Mouse (Mus musculus): ENCODE results near the gene Tln2. TPM values are rescaled to one million over a fixed set of nuclear protein-coding genes. Genes with fewer than 3 reads are reported as not detected.

The Tln2 gene
- polyA plus RNA-seq, 1 experiment from 2014 or later = 21.1 TPM

GRCm38 (mm10) chr9:67211220-67211619, 348.3 kb downstream of the Tln2 start:
- no peak for ATAC-seq (replicated peaks; ENCODE audit: low FRiP score)
- no peak overlapping the region for H3K9ac ChIP-seq
- no peak overlapping the region for H3K27ac ChIP-seq
- no peaks in the 10 kb centered on the region for H3K27me3 ChIP-seq
- H3K9me3 ChIP-seq (replicated peaks) = no peaks in the 10 kb centered on the region
- no peak overlapping the region for H3K4me2 ChIP-seq
- WGBS = 91% methylated on average over 4 of the region's 4 CpGs
- no peak overlapping the region for H3K4me3 ChIP-seq (replicated peaks)
- H3K36me3 ChIP-seq = no peaks in the 10 kb centered on the region
- peaks cover 21% of the 10 kb centered on the region for H3K4me1 ChIP-seq

- 94% methylated on average over 9 of the region's 9 CpGs for WGBS
- Histone ChIP-seq H3K36me3 (no peaks in the 10 kb centered on the region), H3K9me3 (replicated peaks) (no peaks in the 10 kb centered on the region), H3K4me3 (replicated peaks) (no peak overlapping the region), H3K4me2 (no peak overlapping the region), H3K27ac (no peak overlapping the region), H3K4me1 (peaks cover 17% of the 10 kb centered on the region), H3K9ac (no peak overlapping the region), H3K27me3 (no peaks in the 10 kb centered on the region)
- ATAC-seq (replicated peaks; ENCODE audit: low FRiP score) = no peak
These were observed 350.1 kb downstream of the Tln2 start for GRCm38 (mm10) chr9:67209451-67209850.

DNA sequence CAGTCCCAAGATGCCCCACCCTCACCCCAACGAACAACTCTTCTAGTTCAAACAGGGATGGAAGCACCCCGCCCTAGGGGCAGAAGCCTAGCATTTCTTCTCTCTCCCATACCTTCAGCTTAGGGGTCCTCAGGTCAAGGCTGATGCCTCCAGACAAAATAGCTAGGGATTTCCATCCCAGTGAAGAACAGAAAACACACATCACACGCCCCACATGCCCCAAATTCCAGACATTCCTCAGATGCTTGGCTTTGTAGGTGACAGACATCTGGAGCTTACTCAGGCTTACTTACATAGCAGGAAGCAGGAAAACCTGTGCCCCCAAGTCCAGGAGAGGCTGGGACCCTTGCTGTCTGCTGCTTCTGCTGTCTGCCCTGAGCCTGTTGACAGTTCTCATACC, 351.1 kb downstream of the Tln2 start:
- Histone ChIP-seq H3K36me3 (no peaks in the 10 kb centered on the region), H3K4me2 (no peak overlapping the region), H3K9ac (no peak overlapping the region), H3K27ac (0 out of 2 replicates have a peak overlapping the region, but pooled peaks have one; percentile 9), H3K9me3 (replicated peaks) (no peaks in the 10 kb centered on the region), H3K4me1 (peaks cover 11% of the 10 kb centered on the region), H3K27me3 (no peaks in the 10 kb centered on the region), H3K4me3 (replicated peaks) (no peak overlapping the region)
- 31% methylated on average over 3 of the region's 3 CpGs for WGBS
- 0 out of 2 replicates have a peak, but pooled peaks have one; percentile 25 for ATAC-seq (replicated peaks; ENCODE audit: low FRiP score)

- Histone ChIP-seq H3K9ac (no peak overlapping the region), H3K27ac (no peak overlapping the region), H3K4me3 (replicated peaks) (no peak overlapping the region), H3K4me1 (peaks cover 8% of the 10 kb centered on the region), H3K9me3 (replicated peaks) (no peaks in the 10 kb centered on the region), H3K27me3 (no peaks in the 10 kb centered on the region), H3K4me2 (no peak overlapping the region), H3K36me3 (no peaks in the 10 kb centered on the region)
- 72% methylated on average over 4 of the region's 4 CpGs for WGBS
- ATAC-seq (replicated peaks; ENCODE audit: low FRiP score) = no peak
These were observed 354.3 kb downstream of the Tln2 start for GRCm38 (mm10) chr9:67205175-67205574.

- H3K27ac ChIP-seq = no peak overlapping the region
- no peak overlapping the region for H3K9ac ChIP-seq
- H3K36me3 ChIP-seq = no peaks in the 10 kb centered on the region
- no peak for ATAC-seq (replicated peaks; ENCODE audit: low FRiP score)
- no peaks in the 10 kb centered on the region for H3K9me3 ChIP-seq (replicated peaks)
- H3K27me3 ChIP-seq = no peaks in the 10 kb centered on the region
- H3K4me3 ChIP-seq (replicated peaks) = no peak overlapping the region
- H3K4me1 ChIP-seq = 0 out of 2 replicates have a peak, but pooled peaks cover 7% of the 10 kb centered on the region
- H3K4me2 ChIP-seq = no peak overlapping the region
- 96% methylated on average over 8 of the region's 8 CpGs for WGBS
These were observed 362.9 kb downstream of the Tln2 start for GRCm38 (mm10) chr9:67196609-67197008.

DNA sequence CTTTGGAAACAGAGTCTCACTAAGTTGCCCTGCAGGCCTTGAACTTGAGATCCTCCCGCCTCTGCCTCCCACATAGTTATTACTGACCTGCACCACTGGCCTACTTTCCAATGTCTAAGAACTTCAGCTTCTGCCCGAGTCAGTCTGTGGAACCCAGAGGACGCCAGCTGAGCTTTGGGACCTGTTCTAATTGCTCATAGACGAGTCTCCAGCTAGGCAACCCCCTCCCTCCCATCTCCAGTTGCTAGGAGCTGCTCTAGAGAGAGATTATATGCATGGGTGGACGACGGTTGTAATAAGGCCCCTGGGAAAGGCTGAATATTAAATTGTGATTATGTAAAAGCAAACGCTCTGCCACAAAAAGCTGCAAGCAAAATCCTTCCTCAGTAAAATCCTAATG, 364.2 kb downstream of the Tln2 start:
- no peak overlapping the region for H3K9ac ChIP-seq
- no peaks in the 10 kb centered on the region for H3K36me3 ChIP-seq
- no peak overlapping the region for H3K4me3 ChIP-seq (replicated peaks)
- H3K4me1 ChIP-seq = 0 out of 2 replicates have a peak, but pooled peaks cover 11% of the 10 kb centered on the region
- no peaks in the 10 kb centered on the region for H3K27me3 ChIP-seq
- no peak overlapping the region for H3K4me2 ChIP-seq
- no peaks in the 10 kb centered on the region for H3K9me3 ChIP-seq (replicated peaks)
- H3K27ac ChIP-seq = no peak overlapping the region
- no peak for ATAC-seq (replicated peaks; ENCODE audit: low FRiP score)
- 59% methylated on average over 7 of the region's 7 CpGs for WGBS

DNA sequence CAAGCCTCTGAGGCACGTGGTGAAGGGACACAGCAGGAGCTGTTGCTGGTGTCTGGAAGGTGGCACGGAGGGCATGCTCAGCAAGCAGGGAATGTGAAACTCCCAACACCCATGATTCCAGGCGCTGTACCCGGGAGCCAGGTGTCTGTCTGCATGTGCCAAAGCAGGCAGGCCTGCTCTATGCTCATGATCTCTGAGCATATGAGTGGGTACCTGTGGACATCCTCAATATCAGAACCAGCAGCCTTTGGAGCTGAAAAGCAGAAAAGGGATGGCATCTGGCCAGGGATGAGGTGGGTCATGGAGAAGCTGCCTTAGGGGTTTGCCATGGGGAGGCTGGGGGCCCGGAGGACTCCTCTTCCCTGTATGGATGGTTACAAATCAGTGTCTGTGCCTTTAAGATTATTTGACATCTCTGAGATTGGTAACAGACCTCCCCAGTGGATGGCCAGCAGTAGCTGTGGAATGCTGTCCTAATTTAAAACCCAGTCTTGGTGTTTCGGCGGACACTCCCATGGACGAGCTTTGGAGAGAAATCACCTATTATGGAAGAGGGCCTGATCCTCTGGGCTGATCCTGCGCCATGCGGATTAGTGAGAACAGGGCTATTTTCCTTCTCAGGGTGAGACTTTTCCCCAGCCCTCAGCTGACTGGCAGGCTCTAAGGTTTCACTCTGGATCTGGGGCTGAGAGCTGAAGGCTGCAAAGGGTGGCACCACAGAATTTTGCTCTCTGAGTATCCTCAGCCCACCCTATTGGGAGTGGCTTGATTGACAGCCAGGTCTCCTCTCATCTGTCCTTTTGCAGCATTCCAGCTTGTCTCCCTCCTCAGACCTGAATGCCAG, 367.8 kb downstream of the Tln2 start:
- Histone ChIP-seq H3K4me3 (replicated peaks) (no peak overlapping the region), H3K9ac (no peak overlapping the region), H3K4me2 (no peak overlapping the region), H3K27ac (no peak overlapping the region), H3K9me3 (replicated peaks) (no peaks in the 10 kb centered on the region), H3K36me3 (no peaks in the 10 kb centered on the region), H3K27me3 (no peaks in the 10 kb centered on the region), H3K4me1 (0 out of 2 replicates have a peak, but pooled peaks cover 11% of the 10 kb centered on the region)
- ATAC-seq (replicated peaks; ENCODE audit: low FRiP score) = no peak
- WGBS = 65% methylated on average over 10 of the region's 10 CpGs

- 46% methylated on average over 5 of the region's 5 CpGs for WGBS
- Histone ChIP-seq H3K27me3 (no peaks in the 10 kb centered on the region), H3K27ac (no peak overlapping the region), H3K4me3 (replicated peaks) (no peak overlapping the region), H3K4me2 (no peak overlapping the region), H3K9ac (no peak overlapping the region), H3K36me3 (no peaks in the 10 kb centered on the region), H3K9me3 (replicated peaks) (no peaks in the 10 kb centered on the region), H3K4me1 (0 out of 2 replicates have a peak, but pooled peaks cover 11% of the 10 kb centered on the region)
- no peak for ATAC-seq (replicated peaks; ENCODE audit: low FRiP score)
These were observed 371.8 kb downstream of the Tln2 start for GRCm38 (mm10) chr9:67187686-67188085.

GRCm38 (mm10) chr9:67187182-67187581, 372.3 kb downstream of the Tln2 start:
- ATAC-seq (replicated peaks; ENCODE audit: low FRiP score) = no peak
- H3K9me3 ChIP-seq (replicated peaks) = no peaks in the 10 kb centered on the region
- no peak overlapping the region for H3K27ac ChIP-seq
- H3K9ac ChIP-seq = no peak overlapping the region
- no peaks in the 10 kb centered on the region for H3K27me3 ChIP-seq
- no peak overlapping the region for H3K4me2 ChIP-seq
- no peaks in the 10 kb centered on the region for H3K36me3 ChIP-seq
- H3K4me3 ChIP-seq (replicated peaks) = no peak overlapping the region
- 0 out of 2 replicates have a peak, but pooled peaks cover 12% of the 10 kb centered on the region for H3K4me1 ChIP-seq
- 42% methylated on average over 4 of the region's 4 CpGs for WGBS

DNA sequence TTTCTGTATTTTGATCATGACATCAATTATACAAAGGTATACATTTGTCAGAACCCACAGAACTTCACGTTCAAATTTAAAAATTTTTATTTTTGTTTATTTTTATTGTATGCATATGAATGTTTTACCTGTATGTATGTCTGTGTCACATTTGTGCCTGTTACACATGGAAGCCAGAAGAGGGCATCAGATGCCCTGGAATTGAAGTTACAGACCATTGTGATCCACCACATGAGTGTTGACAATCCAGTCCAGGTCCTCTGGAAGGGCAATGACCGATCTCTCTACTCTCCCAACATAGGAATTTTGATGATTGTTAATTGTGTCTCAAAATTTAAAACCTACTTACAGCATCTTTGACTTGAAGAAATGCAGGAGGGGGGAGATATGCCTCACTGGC, 374.9 kb downstream of the Tln2 start:
- no peak overlapping the region for H3K4me2 ChIP-seq
- 88% methylated on average over 2 of the region's 2 CpGs for WGBS
- H3K36me3 ChIP-seq = no peaks in the 10 kb centered on the region
- ATAC-seq (replicated peaks; ENCODE audit: low FRiP score) = no peak
- H3K27me3 ChIP-seq = no peaks in the 10 kb centered on the region
- H3K9me3 ChIP-seq (replicated peaks) = 0 out of 2 replicates have a peak, but pooled peaks cover 2% of the 10 kb centered on the region
- H3K27ac ChIP-seq = no peak overlapping the region
- 0 out of 2 replicates have a peak, but pooled peaks cover 4% of the 10 kb centered on the region for H3K4me1 ChIP-seq
- H3K9ac ChIP-seq = no peak overlapping the region
- no peak overlapping the region for H3K4me3 ChIP-seq (replicated peaks)

DNA sequence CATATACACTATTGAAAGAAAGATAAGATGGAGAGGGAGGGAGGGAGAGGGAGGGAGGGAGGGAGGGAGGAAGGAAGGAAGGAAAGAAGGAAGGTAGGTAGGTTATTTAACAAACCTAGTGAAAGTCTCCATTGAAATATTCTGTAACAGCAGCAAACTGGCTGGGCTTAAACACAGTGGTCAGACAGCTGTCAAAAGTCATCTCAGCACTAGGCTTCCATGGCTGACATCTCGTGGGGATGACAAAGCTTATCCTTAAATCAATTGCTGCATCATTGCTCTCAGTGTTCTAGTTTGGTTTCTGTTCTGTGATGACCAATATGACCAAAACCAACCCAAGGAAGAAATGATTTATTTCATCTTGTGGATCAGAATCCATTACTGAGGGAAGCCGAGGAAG, 376.0 kb downstream of the Tln2 start:
- Histone ChIP-seq H3K9me3 (replicated peaks) (0 out of 2 replicates have a peak, but pooled peaks cover 2% of the 10 kb centered on the region), H3K36me3 (no peaks in the 10 kb centered on the region), H3K27ac (no peak overlapping the region), H3K9ac (no peak overlapping the region), H3K27me3 (no peaks in the 10 kb centered on the region), H3K4me2 (no peak overlapping the region), H3K4me1 (0 out of 2 replicates have a peak, but pooled peaks cover 4% of the 10 kb centered on the region), H3K4me3 (replicated peaks) (no peak overlapping the region)
- no peak for ATAC-seq (replicated peaks; ENCODE audit: low FRiP score)
- 87% methylated on average over 2 of the region's 2 CpGs for WGBS

DNA sequence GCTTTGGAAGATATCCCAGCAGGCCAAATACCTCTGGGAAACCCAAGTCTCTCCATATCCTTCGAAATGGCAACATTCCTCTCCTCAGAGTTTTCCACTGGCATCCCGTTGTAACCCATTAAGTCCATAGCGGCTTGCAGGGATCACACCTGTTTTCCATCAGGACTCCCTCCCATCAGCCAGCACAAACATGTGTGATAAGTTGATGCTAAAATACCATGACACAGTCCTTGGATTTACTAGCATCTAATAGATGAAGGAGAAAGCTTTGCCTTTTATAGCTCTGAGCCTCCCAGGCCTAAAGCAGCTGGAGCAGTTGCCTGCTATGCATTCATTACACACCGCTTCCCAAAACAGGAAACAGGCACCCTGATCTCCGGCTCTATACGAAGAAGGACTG, 377.5 kb downstream of the Tln2 start:
- H3K27me3 ChIP-seq = no peaks in the 10 kb centered on the region
- 0 out of 2 replicates have a peak, but pooled peaks cover 2% of the 10 kb centered on the region for H3K9me3 ChIP-seq (replicated peaks)
- H3K4me3 ChIP-seq (replicated peaks) = no peak overlapping the region
- no peak for ATAC-seq (replicated peaks; ENCODE audit: low FRiP score)
- H3K4me2 ChIP-seq = no peak overlapping the region
- H3K36me3 ChIP-seq = no peaks in the 10 kb centered on the region
- H3K27ac ChIP-seq = no peak overlapping the region
- 42% methylated on average over 6 of the region's 6 CpGs for WGBS
- 0 out of 2 replicates have a peak, but pooled peaks cover 4% of the 10 kb centered on the region for H3K4me1 ChIP-seq
- no peak overlapping the region for H3K9ac ChIP-seq

Data from kidney, embryonic 15.5 days (tissue).